Mouse (Mus musculus): ENCODE measurements around the gene Emilin2.

- no peak for TF ChIP-seq MYOD1 (IDR thresholded peaks at IDR 0.05; ENCODE audit: control insufficient read depth in 1 of 3, insufficient read length in 2 of 3, low read depth in 2 of 3)
- no peak for TF ChIP-seq POLR2A (IDR thresholded peaks at IDR 0.05; ENCODE audit: insufficient read length, low read depth)
- no peak for TF ChIP-seq E2F4 (IDR thresholded peaks at IDR 0.05; ENCODE audit: insufficient read depth)
- TF ChIP-seq USF1 (IDR thresholded peaks at IDR 0.05; ENCODE audit: low read depth), result no peak
- TF ChIP-seq MAX (IDR thresholded peaks at IDR 0.05; ENCODE audit: low read depth), result no peak
- TF ChIP-seq MYOG (IDR thresholded peaks at IDR 0.05; ENCODE audit: control insufficient read depth in 1 of 3, insufficient read depth in 1 of 3, insufficient read length in 2 of 3, low read depth in 2 of 3), result no peak
- no peak for TF ChIP-seq POLR2AphosphoS2 (IDR thresholded peaks at IDR 0.05; ENCODE audit: insufficient read length, low read depth)
- TF ChIP-seq CEBPB (IDR thresholded peaks at IDR 0.05; ENCODE audit: insufficient read depth, poor library complexity, severe bottlenecking), result no peak
- no peak for TF ChIP-seq TCF12 (IDR thresholded peaks at IDR 0.05; ENCODE audit: insufficient read depth, poor library complexity, severe bottlenecking)
- no peak for TF ChIP-seq REST (IDR thresholded peaks at IDR 0.05; ENCODE audit: insufficient read depth, insufficient read length)
- TF ChIP-seq TCF3 (IDR thresholded peaks at IDR 0.05; ENCODE audit: insufficient read length, low read depth), result no peak
- TF ChIP-seq SRF (IDR thresholded peaks at IDR 0.05; ENCODE audit: control insufficient read depth, insufficient read length, low read depth), result no peak
These were observed 17.2 kb downstream of the Emilin2 start for GRCm38 (mm10) chr17:71294570-71294969.
